In the genomic region with DNA sequence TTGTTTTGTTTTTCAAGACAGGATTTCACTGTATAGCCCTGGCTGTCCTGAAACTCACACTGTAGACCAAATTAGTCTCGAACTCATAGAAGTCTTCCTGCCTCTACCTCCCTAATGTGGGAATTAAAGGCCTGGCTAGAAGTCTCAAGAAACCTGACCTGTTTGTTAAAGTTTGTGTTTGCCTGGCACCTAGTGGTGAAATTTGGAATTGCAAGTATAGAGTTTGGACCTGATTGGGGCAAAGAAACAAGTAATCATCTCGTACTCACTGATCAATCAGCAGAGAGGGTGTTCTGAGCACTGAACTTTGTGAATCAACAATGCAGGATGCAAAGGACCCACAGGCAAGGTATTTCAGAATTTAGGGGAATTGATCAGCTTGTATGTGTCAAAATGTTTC, we compare ENCODE assay signal across 9 mouse cellular contexts. TPM values are rescaled to one million over a fixed set of nuclear protein-coding genes. Genes with fewer than 3 reads are reported as not detected.
DNase-seq lines count a peak whose midpoint lies in the region; ATAC-seq and TF ChIP-seq lines count a peak whose summit lies in the region.
"Had no signal": no experiment of that assay in that cellular context is flagged by ENCODE, and none has a peak within 500 bp of the region (broad histone marks: within the 10 kb centered on the region; RNA-seq: fewer than 3 reads in every experiment).

No protein-coding gene starts in this region.

- no peak overlapping the region for H3K27ac ChIP-seq in midbrain, embryonic 11.5 days (ENCODE audit: low read depth, low read length)
- no peak overlapping the region for H3K27ac ChIP-seq in midbrain, embryonic 13.5 days
- no peak overlapping the region for H3K27ac ChIP-seq in limb, embryonic 14.5 days (replicated peaks; ENCODE audit: low read depth, low read length)
- H3K27ac ChIP-seq: neural tube, embryonic 13.5 days had no signal

- no peaks in the 10 kb centered on the region for H3K27me3 ChIP-seq in midbrain, embryonic 11.5 days (ENCODE audit: control insufficient read depth, insufficient read depth, low read length)
- no peaks in the 10 kb centered on the region for H3K27me3 ChIP-seq in midbrain, embryonic 13.5 days
- no peaks in the 10 kb centered on the region for H3K27me3 ChIP-seq in limb, embryonic 14.5 days (ENCODE audit: control insufficient read depth, insufficient read depth, low read length)
- H3K27me3 ChIP-seq in splenic B cell, adult 2 months (ENCODE audit: control insufficient read depth, insufficient read depth, low read length, poor library complexity, severe bottlenecking) = no peaks in the 10 kb centered on the region
- H3K27me3 ChIP-seq: neural tube, embryonic 13.5 days had no signal

- 25% methylated on average over 2 of the region's 2 CpGs for WGBS in midbrain, embryonic 11.5 days
- whole genome bisulfite sequencing in midbrain, embryonic 13.5 days = 38% methylated on average over 2 of the region's 2 CpGs
- WGBS in limb, embryonic 14.5 days = 15% methylated on average over 2 of the region's 2 CpGs

- no peak for ATAC-seq in midbrain, embryonic 11.5 days (ENCODE audit: low FRiP score)
- ATAC-seq in midbrain, embryonic 13.5 days = no peak
- ATAC-seq in limb, embryonic 14.5 days (ENCODE audit: low FRiP score, low read depth) = no peak

- peak; percentile 39 to 91 for DNase-seq in adrenal gland, adult (ENCODE audit: inconsistent age in 2 of 2, low spot score in 1 of 2)
- DNase-seq in adrenal gland, postnatal 4 days (ENCODE audit: low spot score in 2 of 2) = no peak
- peak; percentile 97 for DNase-seq in midbrain, embryonic 11.5 days (ENCODE audit: low spot score, missing footprints)
- peak; percentile 81 for DNase-seq in brain, embryonic 14.5 days (ENCODE audit: low read depth)
- DNase-seq in heart, postnatal 14 days = peak; percentile 41 to 66
- DNase-seq in limb, embryonic 14.5 days (ENCODE audit: low spot score) = peak; percentile 60
- peak; percentile 76 for DNase-seq in splenic B cell, adult 2 months (ENCODE audit: low read depth, low spot score)

- no peaks in the 10 kb centered on the region for H3K9me3 ChIP-seq in midbrain, embryonic 11.5 days (ENCODE audit: control insufficient read depth, low read length)
- H3K9me3 ChIP-seq in midbrain, embryonic 13.5 days = no peaks in the 10 kb centered on the region
- H3K9me3 ChIP-seq in limb, embryonic 14.5 days (ENCODE audit: control insufficient read depth, low read length) = no peaks in the 10 kb centered on the region
- H3K9me3 ChIP-seq: neural tube, embryonic 13.5 days had no signal

- 0 out of 2 replicates have a peak, but pooled peaks cover 2% of the 10 kb centered on the region for H3K4me1 ChIP-seq in midbrain, embryonic 11.5 days (ENCODE audit: control insufficient read depth, insufficient read depth, low read length)
- no peaks in the 10 kb centered on the region for H3K4me1 ChIP-seq in midbrain, embryonic 13.5 days (replicated peaks)
- H3K4me1 ChIP-seq in limb, embryonic 14.5 days (ENCODE audit: control insufficient read depth, insufficient read depth, low read length) = peaks cover 10% of the 10 kb centered on the region
- H3K4me1 ChIP-seq: neural tube, embryonic 13.5 days had no signal

- TF ChIP-seq POLR2A in brain, embryonic 14.5 days (IDR thresholded peaks at IDR 0.05; ENCODE audit: borderline replicate concordance, extremely low read depth, insufficient read depth, insufficient read length, poor library complexity, severe bottlenecking) = no peak
- no peak for TF ChIP-seq POLR2A in limb, embryonic 14.5 days (IDR thresholded peaks at IDR 0.05; ENCODE audit: borderline replicate concordance, extremely low read depth, insufficient read depth, insufficient read length)

- no peak overlapping the region for H3K4me3 ChIP-seq in midbrain, embryonic 11.5 days (ENCODE audit: low read depth, low read length)
- H3K4me3 ChIP-seq in midbrain, embryonic 13.5 days (replicated peaks) = no peak overlapping the region
- no peak overlapping the region for H3K4me3 ChIP-seq in limb, embryonic 14.5 days (replicated peaks; ENCODE audit: low read length)
- H3K4me3 ChIP-seq: neural tube, embryonic 13.5 days had no signal

- H3K4me2 ChIP-seq in midbrain, embryonic 11.5 days = no peak overlapping the region
- H3K4me2 ChIP-seq in midbrain, embryonic 13.5 days (replicated peaks) = no peak overlapping the region
- no peak overlapping the region for H3K4me2 ChIP-seq in limb, embryonic 14.5 days (replicated peaks; ENCODE audit: low read depth, low read length, severe bottlenecking)
- H3K4me2 ChIP-seq: neural tube, embryonic 13.5 days had no signal

- H3K36me3 ChIP-seq in midbrain, embryonic 11.5 days (ENCODE audit: control insufficient read depth, insufficient read depth, low read length) = no peaks in the 10 kb centered on the region
- H3K36me3 ChIP-seq in midbrain, embryonic 13.5 days = no peaks in the 10 kb centered on the region
- no peaks in the 10 kb centered on the region for H3K36me3 ChIP-seq in limb, embryonic 14.5 days (ENCODE audit: control insufficient read depth, insufficient read depth, low read length)
- H3K36me3 ChIP-seq in splenic B cell, adult 2 months (ENCODE audit: control insufficient read depth, insufficient read depth, low read length, poor library complexity, severe bottlenecking) = no peaks in the 10 kb centered on the region
- H3K36me3 ChIP-seq: neural tube, embryonic 13.5 days had no signal

- peak; percentile 62; the same call in 1 of the 2 replicates for TF ChIP-seq CTCF in brain, embryonic 14.5 days (IDR thresholded peaks at IDR 0.05; ENCODE audit: borderline replicate concordance, extremely low read depth, insufficient read depth, insufficient read length)

- intact Hi-C loops in heart, postnatal 14 days (cut with DNase I) = loop anchor here (1.0 to 5.0 kb wide), 2 partner anchors 82 to 245 kb away; a partner anchor contains a TSS

- H3K9ac ChIP-seq in midbrain, embryonic 11.5 days (ENCODE audit: low read length) = no peak overlapping the region
- H3K9ac ChIP-seq in midbrain, embryonic 13.5 days (replicated peaks) = no peak overlapping the region
- H3K9ac ChIP-seq in limb, embryonic 14.5 days (ENCODE audit: low read depth, low read length, severe bottlenecking) = no peak overlapping the region
- H3K9ac ChIP-seq: neural tube, embryonic 13.5 days had no signal

RNA-seq across cellular contexts. Expression of a gene that starts 50.2 kb away (rescaled TPM):
- 10 to 100 TPM; 39.2 to 42.2 TPM for total RNA-seq in adrenal gland, postnatal 4 days (2021)
- polyA plus RNA-seq in midbrain, embryonic 11.5 days (2014; fragmentation: Nextera tagmentation; extraction: Ambion mirVana) = 9.6 and 10.7 TPM in 2 replicates
- polyA plus RNA-seq in midbrain, embryonic 13.5 days (2015; fragmentation: Nextera tagmentation; extraction: Ambion mirVana) = 13.3 and 14.6 TPM in 2 replicates
- 6.6 and 9.3 TPM in 2 replicates for polyA plus RNA-seq in brain, embryonic 14.5 days (2012; rRNA removed)
- 10 to 100 TPM; 10.3 to 10.4 TPM for total RNA-seq in heart, postnatal 14 days (2021)
- 20.5 and 21.5 TPM in 2 replicates for polyA plus RNA-seq in limb, embryonic 14.5 days (2012; rRNA removed)
- 16.7 and 17.7 TPM in 2 replicates for polyA plus RNA-seq in limb, embryonic 14.5 days (2014; fragmentation: Nextera tagmentation; extraction: Ambion mirVana)

Comparison
In these comparisons a context has a peak if more than half of its experiments do, and no peak if none do; other contexts are left out.
1. DNase-seq: peak in adrenal gland, adult (2 of 2), midbrain, embryonic 11.5 days (single experiment), brain, embryonic 14.5 days (single experiment), heart, postnatal 14 days (2 of 2), limb, embryonic 14.5 days (single experiment) and splenic B cell, adult 2 months (single experiment); none in adrenal gland, postnatal 4 days (0 of 2).